Mouse (Mus musculus): ENCODE measurements around the gene Sesn1.

GRCm38 (mm10) chr10:41826526-41827116 is 16.9 kb downstream of the Sesn1 start:
- TF ChIP-seq EP300 (IDR thresholded peaks at IDR 0.05) (no peak), CTCF (IDR thresholded peaks at IDR 0.05) (no peak; the same call in 1 of the 2 replicates)
